Mouse (Mus musculus) olfactory bulb, adult 2 months (tissue): ENCODE data around the gene Tlk1. TPM values are rescaled to one million over a fixed set of nuclear protein-coding genes. Genes with fewer than 3 reads are reported as not detected.
"Not testable (repeated sequence)": the region's sequence is repeated elsewhere in the genome, so short reads cannot be mapped to it uniquely, and the experiment has no call there.

Experiments
- H3K27ac ChIP-seq: fragments of 200-500 bp; 2 replicates; pipeline ENCODE4 v1.5.1; 2012; ENCODE audit warnings: low read depth, low read length; ENCODE audit not compliant: insufficient read depth
- H3K4me1 ChIP-seq: fragments of 200-500 bp; 2 replicates; pipeline ENCODE4 v1.6.1; 2012; ENCODE audit warnings: low read length; ENCODE audit not compliant: control insufficient read depth, insufficient read depth
- H3K4me3 ChIP-seq: fragments of 200-500 bp; 2 replicates; pipeline ENCODE4 v1.5.1; 2012; ENCODE audit warnings: mild to moderate bottlenecking, low read depth, low read length, moderate library complexity; ENCODE audit not compliant: insufficient read depth
- CTCF ChIP-seq: fragments of 200-500 bp; IDR thresholded peaks from 2 replicates; pipeline ENCODE4 v1.5.1; 2012; ENCODE audit warnings: low read depth, mild to moderate bottlenecking, low read length, moderate library complexity; ENCODE audit not compliant: insufficient read depth
- POLR2A ChIP-seq: fragments of 200-500 bp; IDR thresholded peaks from 2 replicates; pipeline ENCODE4 v1.6.1; 2012; ENCODE audit warnings: mild to moderate bottlenecking, low read depth, low read length, moderate library complexity; ENCODE audit not compliant: insufficient read depth
- WGBS: fragments of 180-500 bp; shearing (Covaris S2); methylation state at CpG from one replicate; pipeline ENCODE4 v1.1.7; 2018; 5-methylcytosine and 5-hydroxymethylcytosine counted together
- polyA plus RNA-seq: library from polyadenylated mRNA; stranded (reverse); fragments of >200 nt; gene quantifications from 2 replicates; pipeline ENCODE4 v1.2.4, GENCODE M21; 2012; ENCODE audit warnings: low replicate concordance; ENCODE audit not compliant: missing spikeins, insufficient read depth, insufficient read length

The Tlk1 gene
- polyA plus RNA-seq, 1 experiment: not detected

DNA sequence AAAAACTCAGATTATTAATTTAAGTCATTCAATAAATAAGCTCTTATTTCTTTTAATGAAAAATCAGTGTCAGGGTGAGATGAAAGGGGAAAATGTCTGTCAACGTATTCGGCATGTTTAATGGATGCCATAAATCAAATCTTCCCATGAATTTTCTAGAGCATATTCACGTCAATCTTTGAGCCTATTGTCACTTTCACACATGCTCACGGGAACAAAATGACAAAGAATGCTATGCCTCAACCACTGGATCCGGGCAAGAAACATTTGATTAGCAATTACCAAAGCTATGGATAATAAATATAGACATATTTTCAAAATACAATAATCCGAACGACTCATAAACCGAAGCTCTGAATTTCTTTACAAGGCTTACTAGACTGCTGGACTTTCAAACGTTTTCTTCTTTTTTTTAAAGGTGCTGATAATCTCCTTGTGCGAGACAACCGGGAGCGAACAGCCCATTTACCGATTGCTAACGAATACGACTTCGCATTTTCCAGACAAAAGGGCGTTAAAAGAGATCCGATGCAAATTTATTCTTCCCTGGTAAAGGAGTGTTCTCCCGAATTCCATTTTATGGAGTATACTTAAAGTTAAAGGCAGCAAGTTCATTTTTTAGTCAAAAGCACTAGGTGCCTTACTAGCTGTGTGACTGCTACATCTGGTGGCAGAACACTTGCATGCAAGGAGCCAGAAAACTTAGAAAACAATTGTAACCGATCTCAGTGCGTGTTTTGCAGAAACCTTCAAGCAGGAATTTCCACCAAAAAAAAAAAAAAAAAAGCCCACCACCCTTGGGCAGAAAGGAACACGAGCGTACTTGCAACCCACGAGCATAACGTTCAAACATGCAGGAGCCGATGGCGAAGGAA, 1.4 kb downstream of the Tlk1 start:
- Histone ChIP-seq H3K4me3 (peak overlapping the region; percentile 74), H3K27ac (peak overlapping the region; percentile 58; the same call in 1 of the 2 replicates), H3K4me1 (0 out of 2 replicates have a peak, but pooled peaks cover 4% of the 10 kb centered on the region)
- under 1% methylated on average over 27 of the region's 27 CpGs for WGBS
- TF ChIP-seq CTCF (no peak), POLR2A (no peak)

DNA sequence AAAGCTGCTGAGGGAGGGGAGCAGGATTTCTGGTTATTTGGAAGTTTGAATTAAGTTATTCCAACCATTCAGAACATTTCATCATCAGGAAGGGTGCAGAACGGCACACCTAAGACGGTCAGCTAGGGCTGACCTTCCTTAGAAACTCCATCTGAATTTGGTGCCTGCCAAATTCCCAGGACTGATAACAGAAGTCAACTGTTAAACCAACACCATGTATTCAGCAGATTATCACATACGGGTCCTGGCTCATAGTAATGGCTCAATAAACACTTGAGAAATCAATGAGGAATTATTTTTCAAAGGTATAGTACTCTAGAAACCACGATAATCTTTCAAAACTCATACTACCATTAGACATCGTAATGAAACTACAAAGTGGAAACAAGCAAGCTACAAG, 2.1 kb downstream of the Tlk1 start:
- TF ChIP-seq POLR2A: no peak
- no peak for TF ChIP-seq CTCF
- H3K27ac ChIP-seq: no peak overlapping the region
- 0 out of 2 replicates have a peak, but pooled peaks cover 4% of the 10 kb centered on the region for H3K4me1 ChIP-seq
- no peak overlapping the region for H3K4me3 ChIP-seq
- 15% methylated on average over 5 of the region's 5 CpGs for WGBS

DNA sequence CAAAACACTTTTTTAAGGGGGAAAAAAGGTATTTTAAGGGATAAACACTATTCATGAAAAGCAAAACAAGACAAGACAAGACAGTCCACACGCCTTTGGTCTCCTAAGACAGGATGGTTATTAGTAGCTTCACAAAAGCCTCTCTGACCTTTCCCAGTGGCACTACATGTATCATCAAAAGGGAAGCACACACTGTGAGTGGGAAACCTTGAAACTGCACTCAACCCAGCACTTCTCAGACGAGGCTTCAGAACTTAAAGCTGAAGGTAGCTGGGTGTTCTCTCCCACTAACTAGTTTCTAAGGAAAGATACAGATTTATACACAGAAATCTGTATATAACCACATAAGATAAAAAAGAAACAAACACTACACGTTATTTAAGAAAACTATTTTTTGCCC, 8.6 kb downstream of the Tlk1 start:
- Histone ChIP-seq H3K4me1 (0 out of 2 replicates have a peak, but pooled peaks cover 1% of the 10 kb centered on the region), H3K4me3 (no peak overlapping the region)

DNA sequence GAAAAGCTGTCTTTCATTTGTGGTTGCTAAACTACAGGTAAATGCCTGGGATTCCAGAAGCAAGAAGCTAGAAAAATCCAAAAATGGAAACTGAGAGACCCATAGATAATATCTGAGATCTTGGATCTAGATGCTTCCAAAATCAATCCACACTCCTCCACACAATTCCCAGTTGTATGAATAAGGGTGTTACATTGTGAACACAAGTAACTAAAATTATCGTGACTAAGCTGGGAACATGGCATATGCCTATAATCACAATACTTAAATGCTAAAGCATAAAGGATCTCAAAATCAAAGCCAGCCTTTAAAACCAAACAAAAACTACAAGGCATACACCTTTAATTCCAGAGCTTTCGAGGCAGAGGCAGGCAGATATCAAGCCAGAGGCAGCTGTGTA, 9.5 kb downstream of the Tlk1 start:
- Histone ChIP-seq H3K4me3 (no peak overlapping the region), H3K27ac (no peak overlapping the region), H3K4me1 (no peaks in the 10 kb centered on the region)
- WGBS: 65% methylated on average over 2 of the region's 2 CpGs
- no peak for TF ChIP-seq CTCF
- TF ChIP-seq POLR2A: no peak

More for the DNA sequence above, 8.6 kb downstream of the Tlk1 start:
- H3K27ac ChIP-seq: no peak overlapping the region
- TF ChIP-seq POLR2A (no peak), CTCF (no peak)
- 24% methylated on average over 3 of the region's 3 CpGs for WGBS

DNA sequence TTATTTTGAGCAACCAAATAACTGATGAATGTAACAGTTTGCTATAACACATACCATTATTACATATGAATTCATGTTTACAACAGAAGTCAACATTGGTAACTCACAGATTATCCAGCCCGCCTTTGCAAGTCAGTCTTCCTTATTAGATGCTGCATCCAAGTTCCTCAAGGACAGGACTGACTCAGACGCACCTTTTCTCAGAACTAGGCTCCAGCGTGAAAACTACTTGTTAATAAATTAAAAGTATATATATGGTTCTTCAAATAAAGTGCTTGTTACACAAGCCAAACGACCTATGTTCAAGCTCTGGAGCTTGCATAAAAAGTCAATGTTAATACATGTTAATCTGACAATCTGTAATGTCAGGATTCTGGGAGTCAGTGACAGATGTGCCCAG, 11.9 kb downstream of the Tlk1 start:
- Histone ChIP-seq H3K27ac (no peak overlapping the region), H3K4me1 (no peaks in the 10 kb centered on the region), H3K4me3 (no peak overlapping the region)
- 80% methylated on average over 4 of the region's 4 CpGs for WGBS
- no peak for TF ChIP-seq POLR2A
- no peak for TF ChIP-seq CTCF

DNA sequence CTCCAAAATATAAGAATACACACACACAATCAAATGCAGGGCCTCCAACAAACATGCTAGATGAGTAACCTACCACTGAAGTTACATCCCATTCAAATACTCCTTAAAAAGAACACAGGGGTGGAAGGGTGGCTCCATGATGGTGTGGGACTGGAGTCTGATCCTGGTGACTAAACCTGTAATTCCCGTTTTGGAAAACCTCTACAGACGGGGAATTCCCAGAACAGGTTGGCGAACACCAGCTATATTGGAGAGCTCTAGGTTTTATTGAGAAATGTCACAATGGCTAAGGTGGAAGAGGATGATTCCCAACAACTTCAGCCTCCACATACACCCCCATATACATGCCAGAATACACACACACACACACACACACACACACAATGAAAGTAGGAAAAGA, 14.1 kb downstream of the Tlk1 start:
- WGBS: 63% methylated on average over 3 of the region's 3 CpGs
- TF ChIP-seq CTCF (no peak), POLR2A (no peak)
- Histone ChIP-seq H3K27ac (no peak overlapping the region), H3K4me3 (no peak overlapping the region), H3K4me1 (no peaks in the 10 kb centered on the region)

DNA sequence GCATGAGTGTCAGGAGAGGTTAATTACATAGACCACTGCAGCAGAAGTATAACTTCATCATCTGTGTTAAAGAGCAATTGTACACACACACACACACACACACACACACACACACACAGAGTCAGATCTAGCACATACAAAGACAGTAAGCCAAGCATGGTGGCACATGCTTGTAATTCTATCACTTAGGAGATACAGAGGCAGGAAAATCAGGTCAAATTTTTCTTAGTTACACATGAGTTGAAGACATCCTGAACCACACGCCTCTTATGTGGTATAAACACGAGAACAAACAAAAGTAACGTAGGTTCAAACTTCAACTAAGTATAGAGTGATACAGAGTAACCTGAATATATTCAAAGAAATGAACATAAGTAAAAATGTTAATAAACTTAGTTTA, 15.6 kb downstream of the Tlk1 start:
- Histone ChIP-seq H3K4me1 (no peaks in the 10 kb centered on the region), H3K27ac (no peak overlapping the region), H3K4me3 (no peak overlapping the region)
- 87% methylated on average over 3 of the region's 3 CpGs for WGBS
- TF ChIP-seq POLR2A (no peak), CTCF (no peak)

DNA sequence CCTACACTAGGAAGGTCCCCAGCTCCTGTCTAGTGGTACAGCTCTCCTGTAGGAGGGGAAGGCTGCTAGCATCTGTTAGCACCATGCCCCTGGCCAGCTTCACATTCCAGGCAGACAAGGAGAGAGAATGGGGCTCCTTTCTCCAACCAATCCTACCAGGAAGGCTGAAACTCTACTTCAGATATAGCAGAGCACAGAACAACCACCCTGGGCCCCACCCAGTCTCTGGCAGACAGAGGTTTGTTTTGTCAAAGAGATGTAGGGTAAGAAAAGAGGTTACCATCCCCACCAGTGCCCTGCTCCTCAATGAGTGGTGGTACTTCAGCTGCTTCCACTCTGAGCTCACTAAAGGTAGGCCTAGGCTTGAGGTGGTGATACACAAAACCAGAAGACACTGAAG, 16.8 kb downstream of the Tlk1 start:
- Histone ChIP-seq H3K27ac (no peak overlapping the region), H3K4me1 (no peaks in the 10 kb centered on the region), H3K4me3 (no peak overlapping the region)
- TF ChIP-seq CTCF (no peak), POLR2A (no peak)

DNA sequence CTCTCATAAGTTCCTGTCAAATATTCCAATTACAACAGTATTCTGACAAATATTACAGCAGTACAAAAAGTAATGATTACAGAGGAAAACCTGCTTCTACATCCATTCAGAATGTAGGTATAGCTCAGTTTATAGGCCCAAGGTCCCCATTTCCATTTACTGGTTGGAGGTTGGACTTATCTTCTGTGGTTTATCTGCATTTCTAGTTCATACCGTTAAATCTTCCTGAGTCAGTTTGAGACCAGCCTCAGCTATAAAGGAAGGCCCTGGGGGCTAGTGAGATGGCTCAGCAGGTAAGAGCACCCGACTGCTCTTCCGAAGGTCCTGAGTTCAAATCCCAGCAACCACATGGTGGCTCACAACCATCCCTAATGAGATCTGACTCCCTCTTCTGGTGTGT, 17.9 kb downstream of the Tlk1 start:
- not testable (repeated sequence) for H3K4me3 ChIP-seq, H3K4me1 ChIP-seq, H3K27ac ChIP-seq
- WGBS: 90% methylated on average over 3 of the region's 3 CpGs

DNA sequence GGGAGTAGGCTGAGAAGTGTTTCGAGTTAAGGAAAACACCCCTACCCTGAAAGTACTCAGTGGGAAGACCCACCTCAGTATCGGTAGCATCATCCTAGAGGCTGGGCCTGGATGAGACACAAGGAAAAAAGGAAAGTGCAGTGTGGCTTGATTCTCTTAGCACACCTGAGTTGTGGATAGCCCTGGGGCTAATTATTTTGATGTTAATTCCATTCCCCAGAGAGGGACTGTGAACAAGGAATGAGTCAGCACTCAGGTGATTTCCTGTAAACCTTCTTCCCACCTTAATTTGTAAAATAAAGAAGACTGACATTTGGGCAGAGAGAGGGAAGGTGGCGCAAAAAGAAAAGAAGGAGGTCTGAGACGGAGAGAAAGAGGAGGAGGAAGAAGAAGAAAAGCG, 19.5 kb downstream of the Tlk1 start:
- H3K4me3 ChIP-seq: no peak overlapping the region
- WGBS: 88% methylated on average over 5 of the region's 5 CpGs
- H3K4me1 ChIP-seq: peaks cover 3% of the 10 kb centered on the region; the same call in 1 of the 2 replicates
- no peak overlapping the region for H3K27ac ChIP-seq
- no peak for TF ChIP-seq CTCF
- no peak for TF ChIP-seq POLR2A

DNA sequence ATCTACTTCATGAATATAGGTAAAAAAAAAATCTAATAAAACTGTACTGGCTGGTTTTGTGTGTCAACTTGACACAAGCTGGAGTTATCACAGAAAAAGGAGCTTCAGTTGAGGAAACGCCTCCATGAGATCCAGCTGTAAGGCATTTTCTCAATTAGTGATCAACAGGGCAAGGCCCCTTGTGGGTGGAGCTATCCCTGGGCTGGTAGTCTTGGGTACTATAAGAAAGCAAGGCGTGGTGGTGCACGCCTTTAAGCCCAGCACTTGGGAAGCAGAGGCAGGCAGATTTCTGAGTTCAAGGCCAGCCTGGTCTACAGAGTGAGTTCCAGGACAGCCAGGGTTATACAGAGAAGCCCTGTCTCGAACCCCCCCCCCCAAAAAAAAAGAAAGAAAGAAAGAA, 21.8 kb downstream of the Tlk1 start:
- H3K4me1 ChIP-seq, H3K27ac ChIP-seq, H3K4me3 ChIP-seq: not testable (repeated sequence)
- 88% methylated on average over 4 of the region's 4 CpGs for WGBS
